Mouse (Mus musculus): ENCODE measurements around the gene Sat2. TPM values are rescaled to one million over a fixed set of nuclear protein-coding genes. Genes with fewer than 3 reads are reported as not detected.

Sat2 gene
- polyA plus RNA-seq, 1 experiment from 2014 or later: 21.8 TPM

DNA sequence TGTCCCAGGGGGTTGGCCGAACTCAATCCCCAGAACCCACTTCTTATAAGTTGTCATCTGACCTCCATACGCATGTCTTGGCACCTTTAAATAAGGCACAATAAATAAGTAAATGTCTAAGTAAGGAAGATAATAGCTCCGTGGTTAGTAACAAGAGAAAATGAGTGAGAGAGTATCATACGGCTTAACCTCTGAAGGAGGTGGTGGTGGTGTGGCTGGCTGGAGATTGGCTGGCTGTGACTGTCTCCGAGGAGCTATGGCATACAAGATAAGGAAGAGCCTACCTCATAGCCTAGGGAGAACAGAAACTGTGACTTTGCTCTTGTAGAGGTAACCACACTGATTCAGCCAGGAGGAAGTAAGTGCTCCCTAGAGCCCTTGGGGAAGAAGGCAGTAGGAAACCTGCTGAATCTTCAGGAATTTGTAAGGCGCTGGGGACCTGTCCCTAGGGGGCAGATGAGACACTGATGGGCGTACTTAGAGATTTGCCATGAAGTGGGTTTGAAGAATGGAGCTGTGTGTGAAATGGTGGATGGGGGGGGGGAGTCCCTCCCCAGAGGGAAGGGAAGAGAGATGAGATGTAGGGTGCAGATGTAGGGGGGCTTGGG lies 36.0 kb upstream of the Sat2 start:
- H3K9me3 ChIP-seq: no peaks in the 10 kb centered on the region
- DNase-seq (ENCODE audit: low spot score): no peak
- H3K4me1 ChIP-seq: peaks cover 26% of the 10 kb centered on the region
- H3K4me3 ChIP-seq: no peak overlapping the region
- 67% methylated on average over 7 of the region's 7 CpGs for WGBS
- peaks cover 54% of the 10 kb centered on the region for H3K36me3 ChIP-seq
- H3K27me3 ChIP-seq (ENCODE audit: insufficient read depth, poor library complexity, severe bottlenecking): no peaks in the 10 kb centered on the region
- H3K27ac ChIP-seq: peak overlapping the region; percentile 38; the same call in 1 of the 2 replicates

- Histone ChIP-seq H3K4me1 (peaks cover 25% of the 10 kb centered on the region), H3K36me3 (peaks cover 77% of the 10 kb centered on the region), H3K4me3 (no peak overlapping the region), H3K27me3 (ENCODE audit: insufficient read depth, poor library complexity, severe bottlenecking) (no peaks in the 10 kb centered on the region), H3K27ac (no peak overlapping the region), H3K9me3 (no peaks in the 10 kb centered on the region)
- WGBS: 85% methylated on average over 22 of the region's 22 CpGs
- DNase-seq (ENCODE audit: low spot score): peak; percentile 85
These were observed 32.5 kb upstream of the Sat2 start for GRCm38 (mm10) chr11:69589207-69589834.

GRCm38 (mm10) chr11:69590622-69591021 lies 31.2 kb upstream of the Sat2 start:
- H3K27ac ChIP-seq: no peak overlapping the region
- no peaks in the 10 kb centered on the region for H3K27me3 ChIP-seq (ENCODE audit: insufficient read depth, poor library complexity, severe bottlenecking)
- WGBS: 93% methylated on average over 8 of the region's 8 CpGs
- peaks cover 83% of the 10 kb centered on the region for H3K36me3 ChIP-seq
- peaks cover 14% of the 10 kb centered on the region for H3K4me1 ChIP-seq
- no peaks in the 10 kb centered on the region for H3K9me3 ChIP-seq
- no peak overlapping the region for H3K4me3 ChIP-seq
- no peak for DNase-seq (ENCODE audit: low spot score)

GRCm38 (mm10) chr11:69591424-69591823 lies 30.4 kb upstream of the Sat2 start:
- Histone ChIP-seq H3K27ac (no peak overlapping the region), H3K27me3 (ENCODE audit: insufficient read depth, poor library complexity, severe bottlenecking) (no peaks in the 10 kb centered on the region), H3K9me3 (no peaks in the 10 kb centered on the region), H3K36me3 (peaks cover 85% of the 10 kb centered on the region), H3K4me3 (no peak overlapping the region), H3K4me1 (peaks cover 8% of the 10 kb centered on the region)
- WGBS: 79% methylated on average over 3 of the region's 3 CpGs
- DNase-seq (ENCODE audit: low spot score): no peak

DNA sequence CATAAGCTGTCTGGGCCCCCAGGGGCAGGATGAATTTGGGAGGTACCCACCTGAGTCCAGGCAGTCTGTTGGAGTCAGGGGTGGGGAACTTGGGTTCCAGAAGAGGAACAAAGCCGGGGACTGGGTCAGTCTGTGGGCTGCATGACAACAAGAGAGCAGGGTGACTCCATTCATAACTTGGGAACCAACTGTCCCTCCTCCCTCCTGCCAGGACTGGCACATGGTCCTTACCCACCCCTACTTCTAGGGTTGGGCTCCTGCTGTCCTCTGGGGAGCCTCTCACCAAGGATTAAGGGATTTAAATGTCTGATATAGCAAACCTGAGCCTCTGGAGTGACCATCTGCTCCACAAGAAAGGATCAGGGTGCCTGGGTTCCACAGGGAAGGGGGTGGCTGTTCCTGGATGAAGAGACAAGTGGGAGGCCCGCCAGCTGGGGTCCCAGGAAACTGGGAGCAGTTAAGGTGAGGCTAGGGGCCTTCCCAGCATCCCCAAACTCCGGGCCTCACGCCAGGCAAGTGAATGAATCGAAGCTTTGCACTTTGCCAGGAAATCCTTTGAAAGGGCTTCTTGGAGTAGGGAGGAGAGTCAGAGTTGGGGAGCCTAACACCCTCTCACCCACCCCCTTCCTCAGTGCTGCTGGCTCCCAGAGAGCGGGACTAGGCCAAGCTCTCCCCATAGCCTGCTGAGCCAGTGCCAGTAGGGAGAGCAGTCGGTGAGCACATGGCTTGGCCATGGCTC lies 29.8 kb upstream of the Sat2 start:
- Histone ChIP-seq H3K36me3 (peaks cover 80% of the 10 kb centered on the region), H3K4me1 (peaks cover 8% of the 10 kb centered on the region), H3K27me3 (ENCODE audit: insufficient read depth, poor library complexity, severe bottlenecking) (no peaks in the 10 kb centered on the region), H3K27ac (peak overlapping the region; percentile 65; the same call in 1 of the 2 replicates), H3K9me3 (no peaks in the 10 kb centered on the region), H3K4me3 (no peak overlapping the region)
- DNase-seq (ENCODE audit: low spot score): no peak
- WGBS: 82% methylated on average over 7 of the region's 7 CpGs

GRCm38 (mm10) chr11:69592799-69593198 lies 29.0 kb upstream of the Sat2 start:
- Histone ChIP-seq H3K27ac (peak overlapping the region; percentile 65; the same call in 1 of the 2 replicates), H3K9me3 (no peaks in the 10 kb centered on the region), H3K4me1 (peaks cover 8% of the 10 kb centered on the region), H3K36me3 (peaks cover 73% of the 10 kb centered on the region), H3K4me3 (no peak overlapping the region), H3K27me3 (ENCODE audit: insufficient read depth, poor library complexity, severe bottlenecking) (no peaks in the 10 kb centered on the region)
- DNase-seq (ENCODE audit: low spot score): no peak
- 81% methylated on average over 4 of the region's 4 CpGs for WGBS

- no peaks in the 10 kb centered on the region for H3K27me3 ChIP-seq (ENCODE audit: insufficient read depth, poor library complexity, severe bottlenecking)
- peaks cover 20% of the 10 kb centered on the region for H3K4me1 ChIP-seq
- DNase-seq (ENCODE audit: low spot score): no peak
- WGBS: 91% methylated on average over 6 of the region's 6 CpGs
- H3K27ac ChIP-seq: no peak overlapping the region
- no peak overlapping the region for H3K4me3 ChIP-seq
- H3K36me3 ChIP-seq: peaks cover 53% of the 10 kb centered on the region
- no peaks in the 10 kb centered on the region for H3K9me3 ChIP-seq
These were observed 27.0 kb upstream of the Sat2 start for GRCm38 (mm10) chr11:69594853-69595252.

DNA sequence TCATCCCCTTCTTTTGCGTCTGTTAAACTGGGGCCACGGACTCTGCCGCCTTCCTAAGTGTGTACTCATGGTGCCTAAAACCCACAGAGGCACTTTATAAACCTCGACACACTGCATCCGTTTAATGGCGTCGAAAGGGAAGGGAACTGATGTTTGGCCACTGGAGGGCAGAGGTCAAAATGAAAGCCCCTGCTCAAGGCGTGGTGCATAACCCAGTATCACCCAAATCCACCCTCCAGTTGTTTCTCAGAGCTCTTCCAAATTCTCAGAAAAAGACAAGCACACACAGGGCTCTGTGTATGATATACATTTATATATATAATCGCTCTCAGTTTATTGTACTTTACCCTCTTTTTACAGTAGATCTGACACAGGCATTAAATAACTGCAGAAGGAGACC lies 22.4 kb upstream of the Sat2 start:
- peak overlapping the region; percentile 84 for H3K27ac ChIP-seq
- WGBS: 6% methylated on average over 9 of the region's 9 CpGs
- no peaks in the 10 kb centered on the region for H3K9me3 ChIP-seq
- peaks cover 15% of the 10 kb centered on the region; the same call in 1 of the 2 replicates for H3K36me3 ChIP-seq
- peaks cover 57% of the 10 kb centered on the region for H3K4me1 ChIP-seq
- no peaks in the 10 kb centered on the region for H3K27me3 ChIP-seq (ENCODE audit: insufficient read depth, poor library complexity, severe bottlenecking)
- DNase-seq (ENCODE audit: low spot score): peak; percentile 86
- H3K4me3 ChIP-seq: peak overlapping the region; percentile 37

DNA sequence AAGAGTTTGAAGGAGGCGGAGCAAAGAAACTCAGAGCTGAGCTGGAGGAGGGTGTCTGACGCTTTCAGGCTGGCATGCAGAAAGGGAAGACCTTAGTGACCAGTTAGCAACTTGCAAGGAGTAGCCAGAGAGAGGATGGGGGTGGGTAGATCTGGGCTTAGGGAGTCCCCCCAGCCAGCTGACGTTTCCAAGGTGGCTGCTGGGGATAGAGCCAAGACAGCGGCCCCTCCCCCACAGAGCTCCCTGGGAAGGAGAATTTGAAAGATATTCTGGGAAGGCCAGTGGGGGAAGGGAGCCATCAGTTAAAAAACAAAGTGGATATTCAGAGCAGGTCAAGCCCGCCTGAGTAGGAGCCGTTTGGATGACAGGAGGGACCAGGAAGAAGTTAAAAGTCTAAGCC lies 21.7 kb upstream of the Sat2 start:
- Histone ChIP-seq H3K27me3 (ENCODE audit: insufficient read depth, poor library complexity, severe bottlenecking) (no peaks in the 10 kb centered on the region), H3K4me3 (peak overlapping the region; percentile 37), H3K4me1 (peaks cover 63% of the 10 kb centered on the region), H3K9me3 (no peaks in the 10 kb centered on the region), H3K27ac (peak overlapping the region; percentile 84), H3K36me3 (peaks cover 10% of the 10 kb centered on the region; the same call in 1 of the 2 replicates)
- WGBS: 6% methylated on average over 6 of the region's 6 CpGs
- peak; percentile 91 for DNase-seq (ENCODE audit: low spot score)

DNA sequence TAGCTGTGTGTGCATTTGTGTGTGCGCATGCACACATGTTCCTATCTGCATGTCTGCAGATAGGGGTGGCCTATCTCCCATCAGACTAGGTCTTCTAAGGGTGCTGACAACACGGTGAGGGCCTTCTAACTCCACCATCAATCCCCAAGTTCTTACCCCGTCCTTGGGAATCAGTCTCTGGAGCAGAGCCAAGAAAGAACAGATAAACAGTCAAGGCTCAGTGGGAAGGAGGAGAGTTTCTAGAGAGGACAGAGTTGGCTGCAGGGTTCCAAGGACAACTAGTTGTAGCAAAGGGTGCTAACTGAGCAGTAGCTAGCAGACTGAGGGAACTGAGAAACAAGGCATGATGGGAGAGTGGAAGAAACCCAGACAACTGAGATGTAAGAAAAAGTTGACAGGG lies 20.1 kb upstream of the Sat2 start:
- peak overlapping the region; percentile 84 for H3K27ac ChIP-seq
- 37% methylated on average over 3 of the region's 3 CpGs for WGBS
- no peaks in the 10 kb centered on the region for H3K9me3 ChIP-seq
- peaks cover 75% of the 10 kb centered on the region for H3K4me1 ChIP-seq
- H3K36me3 ChIP-seq: 0 out of 2 replicates have a peak, but pooled peaks cover 3% of the 10 kb centered on the region
- DNase-seq (ENCODE audit: low spot score): no peak
- H3K27me3 ChIP-seq (ENCODE audit: insufficient read depth, poor library complexity, severe bottlenecking): no peaks in the 10 kb centered on the region
- H3K4me3 ChIP-seq: 0 out of 2 replicates have a peak overlapping the region, but pooled peaks have one; percentile 10

DNA sequence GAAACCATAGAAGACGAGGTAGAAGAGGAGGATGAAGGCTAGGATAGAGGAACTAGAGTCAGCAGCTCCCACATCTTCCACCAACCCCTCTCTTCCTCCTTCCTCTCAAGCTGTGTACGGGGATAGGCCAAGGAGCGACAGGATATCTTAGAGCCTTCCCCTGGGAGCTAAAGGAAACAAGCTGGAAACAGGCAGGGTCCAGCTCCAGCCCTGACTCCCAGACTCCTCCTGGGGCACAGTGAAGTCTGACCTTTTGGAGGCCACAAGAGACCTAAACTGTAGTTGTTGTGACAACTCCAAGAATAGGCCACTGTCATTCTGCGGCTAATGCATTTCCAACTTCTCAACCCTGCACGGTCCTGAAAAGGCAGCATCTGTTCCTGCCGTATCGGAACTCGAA lies 18.3 kb upstream of the Sat2 start:
- peaks cover 75% of the 10 kb centered on the region for H3K4me1 ChIP-seq
- H3K4me3 ChIP-seq: no peak overlapping the region
- H3K9me3 ChIP-seq: no peaks in the 10 kb centered on the region
- no peaks in the 10 kb centered on the region for H3K27me3 ChIP-seq (ENCODE audit: insufficient read depth, poor library complexity, severe bottlenecking)
- 0 out of 2 replicates have a peak, but pooled peaks cover 3% of the 10 kb centered on the region for H3K36me3 ChIP-seq
- WGBS: 71% methylated on average over 8 of the region's 8 CpGs
- peak overlapping the region; percentile 87; the same call in 1 of the 2 replicates for H3K27ac ChIP-seq
- no peak for DNase-seq (ENCODE audit: low spot score)

- Histone ChIP-seq H3K36me3 (0 out of 2 replicates have a peak, but pooled peaks cover 3% of the 10 kb centered on the region), H3K4me3 (peak overlapping the region; percentile 79), H3K27ac (peak overlapping the region; percentile 87), H3K4me1 (peaks cover 68% of the 10 kb centered on the region), H3K27me3 (ENCODE audit: insufficient read depth, poor library complexity, severe bottlenecking) (0 out of 2 replicates have a peak, but pooled peaks cover 4% of the 10 kb centered on the region), H3K9me3 (no peaks in the 10 kb centered on the region)
- 70% methylated on average over 3 of the region's 3 CpGs for WGBS
- DNase-seq (ENCODE audit: low spot score): no peak
These were observed 17.5 kb upstream of the Sat2 start for GRCm38 (mm10) chr11:69604347-69604746.

Data from heart, embryonic 10.5 days (tissue).